Mouse (Mus musculus) neural tube, postnatal 0 days (tissue): Measurements from ENCODE around the gene Pcnx4. TPM values are rescaled to one million over a fixed set of nuclear protein-coding genes. Genes with fewer than 3 reads are reported as not detected.

ENCODE experiments used
- polyA plus RNA-seq: library from polyadenylated mRNA; unstranded; fragments of >200 nt; fragmentation: Nextera tagmentation; extraction: Ambion mirVana; gene quantifications from 2 replicates; pipeline ENCODE4 v1.2.1, GENCODE M21; 2015

Gene Pcnx4
- polyA plus RNA-seq = 16.0 and 17.3 TPM in 2 replicates

GRCm38 (mm10) chr12:72536021-72536597 is at the start of gene Pcnx4:
Gene Pcnx4 (plus strand): TSS chr12:72536383.

Other genes with a start within 250 kb of the Pcnx4 start
- gene Rtn1, start 127.3 kb upstream of the Pcnx4 start, polyA plus RNA-seq = 3,114 and 3,409 TPM in 2 replicates
- gene Lrrc9, start 94.5 kb upstream of the Pcnx4 start, polyA plus RNA-seq = 4.5 and 4.6 TPM in 2 replicates
- not detected in 2 replicates for gene Gm4756, start 113.3 kb downstream of the Pcnx4 start, polyA plus RNA-seq
- 41.9 and 48.1 TPM in 2 replicates for gene Dhrs7, start 128.5 kb downstream of the Pcnx4 start, polyA plus RNA-seq
- gene Ppm1a, start 221.1 kb downstream of the Pcnx4 start, polyA plus RNA-seq = 82.7 and 93.3 TPM in 2 replicates